ENCODE assay signal across 10 mouse cellular contexts in the genomic region with DNA sequence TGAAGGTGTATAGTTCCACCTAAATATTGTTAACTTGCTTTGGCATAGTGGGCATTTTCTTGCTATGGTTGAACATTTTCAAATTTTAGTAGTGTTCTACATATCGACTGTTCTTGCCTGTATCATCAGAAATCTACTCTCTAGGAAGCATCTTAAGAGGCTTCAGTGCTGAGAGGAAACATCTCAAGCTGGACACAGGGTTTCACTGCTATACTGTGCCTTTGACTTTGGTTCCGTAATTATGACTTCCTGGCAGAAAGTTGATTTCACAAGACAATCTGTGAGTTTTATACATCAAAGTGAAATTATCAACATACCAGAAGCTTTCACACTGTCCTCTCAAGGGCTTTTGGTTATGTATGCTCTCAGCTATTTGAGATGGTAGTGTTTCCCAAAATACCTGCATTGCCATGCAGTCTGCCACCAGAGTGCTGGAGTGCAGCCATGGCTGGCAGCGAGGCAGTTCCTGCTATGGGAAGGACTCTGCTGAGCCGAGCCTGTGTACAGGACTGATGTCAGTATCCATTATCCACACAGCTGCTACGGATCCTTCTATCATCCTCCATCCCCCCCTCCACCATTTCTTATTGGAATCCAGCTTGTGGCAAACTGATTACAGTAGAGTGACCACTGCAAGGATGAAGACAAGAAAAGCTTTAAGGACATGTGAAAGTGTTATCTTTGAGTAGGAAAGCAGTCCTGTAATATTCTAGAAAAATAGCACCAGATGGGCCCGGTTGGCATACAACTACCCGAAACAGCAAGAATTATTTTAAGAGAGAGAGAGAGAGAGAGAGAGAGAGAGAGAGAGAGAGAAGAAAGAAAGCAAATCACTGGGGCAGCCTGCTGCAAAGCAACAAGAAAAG.
DNase-seq lines count a peak whose midpoint lies in the region; ATAC-seq and TF ChIP-seq lines count a peak whose summit lies in the region.
"Had no signal": no experiment of that assay in that cellular context is flagged by ENCODE, and none has a peak within 500 bp of the region (broad histone marks: within the 10 kb centered on the region; RNA-seq: fewer than 3 reads in every experiment).

No protein-coding gene starts in this region.

- no peak overlapping the region for H3K4me3 ChIP-seq in midbrain, postnatal 0 days (ENCODE audit: low read depth, low read length)
- H3K4me3 ChIP-seq in midbrain, embryonic 11.5 days (ENCODE audit: low read depth, low read length), result no peak overlapping the region
- H3K4me3 ChIP-seq in lung, adult 2 months (replicated peaks; ENCODE audit: extremely low read depth, low read depth, low read length), result no peak overlapping the region
- H3K4me3 ChIP-seq: limb, embryonic 15.5 days; stomach, embryonic 15.5 days had no signal

- H3K4me1 ChIP-seq in midbrain, postnatal 0 days (ENCODE audit: insufficient read depth, low read length), result no peaks in the 10 kb centered on the region
- H3K4me1 ChIP-seq in midbrain, embryonic 11.5 days (ENCODE audit: control insufficient read depth, insufficient read depth, low read length), result no peaks in the 10 kb centered on the region
- H3K4me1 ChIP-seq in lung, adult 2 months (ENCODE audit: control insufficient read depth, insufficient read depth, low read length), result no peaks in the 10 kb centered on the region
- H3K4me1 ChIP-seq: limb, embryonic 15.5 days; stomach, embryonic 15.5 days had no signal

- WGBS in midbrain, postnatal 0 days, result 74% methylated on average over 7 of the region's 7 CpGs
- 86% methylated on average over 7 of the region's 7 CpGs for WGBS in midbrain, embryonic 11.5 days
- WGBS in lung, adult 2 months, result 70% methylated on average over 7 of the region's 7 CpGs

- H3K4me2 ChIP-seq in midbrain, postnatal 0 days (ENCODE audit: low read depth, low read length, poor library complexity, severe bottlenecking), result no peak overlapping the region
- H3K4me2 ChIP-seq in midbrain, embryonic 11.5 days, result no peak overlapping the region
- H3K4me2 ChIP-seq: limb, embryonic 15.5 days; stomach, embryonic 15.5 days had no signal

- no peak; the same call in 1 of the 2 replicates for ATAC-seq in midbrain, postnatal 0 days (ENCODE audit: low FRiP score)
- ATAC-seq in midbrain, embryonic 11.5 days (ENCODE audit: low FRiP score), result no peak
- peak; percentile 30 for ATAC-seq in granulocyte monocyte progenitor cell, adult 5-6 weeks (replicated peaks; ENCODE audit: poor library complexity, severe bottlenecking)
- ATAC-seq in CD4-positive, CD25-positive, alpha-beta regulatory T cell, adult 4 months, result no peak

- peak; percentile 56 for DNase-seq in midbrain, postnatal 0 days (ENCODE audit: low spot score)
- DNase-seq in midbrain, embryonic 11.5 days (ENCODE audit: low spot score, missing footprints), result no peak
- peak; percentile 52 for DNase-seq in left cerebral cortex, adult 11 months (ENCODE audit: low spot score)
- no peak for DNase-seq in retina, embryonic 14.5 days (ENCODE audit: low spot score)
- DNase-seq in lung, adult 2 months, result no peak
- no peak for DNase-seq in adrenal gland, postnatal 14 days

- H3K9me3 ChIP-seq in midbrain, postnatal 0 days (ENCODE audit: low read length), result no peaks in the 10 kb centered on the region
- no peaks in the 10 kb centered on the region for H3K9me3 ChIP-seq in midbrain, embryonic 11.5 days (ENCODE audit: control insufficient read depth, low read length)
- H3K9me3 ChIP-seq: limb, embryonic 15.5 days; stomach, embryonic 15.5 days had no signal

- no peak for TF ChIP-seq CTCF in midbrain, postnatal 0 days (IDR thresholded peaks at IDR 0.05)
- TF ChIP-seq CTCF in lung, adult 2 months (IDR thresholded peaks at IDR 0.05; ENCODE audit: insufficient read depth, low read length), result no peak

- no peak overlapping the region for H3K27ac ChIP-seq in midbrain, postnatal 0 days (ENCODE audit: low read depth, low read length)
- no peak overlapping the region for H3K27ac ChIP-seq in midbrain, embryonic 11.5 days (ENCODE audit: low read depth, low read length)
- H3K27ac ChIP-seq: limb, embryonic 15.5 days; stomach, embryonic 15.5 days had no signal

- H3K36me3 ChIP-seq in midbrain, postnatal 0 days (ENCODE audit: insufficient read depth, low read length), result no peaks in the 10 kb centered on the region
- no peaks in the 10 kb centered on the region for H3K36me3 ChIP-seq in midbrain, embryonic 11.5 days (ENCODE audit: control insufficient read depth, insufficient read depth, low read length)
- H3K36me3 ChIP-seq: limb, embryonic 15.5 days; stomach, embryonic 15.5 days had no signal

- no peak for TF ChIP-seq POLR2A in lung, adult 2 months (IDR thresholded peaks at IDR 0.05; ENCODE audit: borderline replicate concordance, extremely low read depth, low read depth, low read length)

- no peaks in the 10 kb centered on the region for H3K27me3 ChIP-seq in midbrain, postnatal 0 days (ENCODE audit: insufficient read depth, low read length)
- H3K27me3 ChIP-seq in midbrain, embryonic 11.5 days (ENCODE audit: control insufficient read depth, insufficient read depth, low read length), result no peaks in the 10 kb centered on the region
- H3K27me3 ChIP-seq: limb, embryonic 15.5 days; stomach, embryonic 15.5 days had no signal

- no peak overlapping the region for H3K9ac ChIP-seq in midbrain, postnatal 0 days (replicated peaks; ENCODE audit: low read length, poor library complexity, severe bottlenecking)
- H3K9ac ChIP-seq in midbrain, embryonic 11.5 days (ENCODE audit: low read length), result no peak overlapping the region
- H3K9ac ChIP-seq: limb, embryonic 15.5 days; stomach, embryonic 15.5 days had no signal

Comparison
In these comparisons a context has a peak if more than half of its experiments do, and no peak if none do; other contexts are left out.
1. DNase-seq: peak in midbrain, postnatal 0 days (single experiment) and left cerebral cortex, adult 11 months (single experiment); none in midbrain, embryonic 11.5 days (single experiment), retina, embryonic 14.5 days (single experiment), lung, adult 2 months (single experiment) and adrenal gland, postnatal 14 days (single experiment).